Mouse (Mus musculus): Measurements from ENCODE around the gene Rgp1. TPM values are rescaled to one million over a fixed set of nuclear protein-coding genes. Genes with fewer than 3 reads are reported as not detected.
A peak's percentile ranks its signal among the peaks of the same experiment; 100 is the strongest.
"Not testable (repeated sequence)": the region's sequence is repeated elsewhere in the genome, so short reads cannot be mapped to it uniquely, and the experiment has no call there.

The Rgp1 gene
- polyA plus RNA-seq, 1 experiment from 2014 or later, result 13.7 TPM

DNA sequence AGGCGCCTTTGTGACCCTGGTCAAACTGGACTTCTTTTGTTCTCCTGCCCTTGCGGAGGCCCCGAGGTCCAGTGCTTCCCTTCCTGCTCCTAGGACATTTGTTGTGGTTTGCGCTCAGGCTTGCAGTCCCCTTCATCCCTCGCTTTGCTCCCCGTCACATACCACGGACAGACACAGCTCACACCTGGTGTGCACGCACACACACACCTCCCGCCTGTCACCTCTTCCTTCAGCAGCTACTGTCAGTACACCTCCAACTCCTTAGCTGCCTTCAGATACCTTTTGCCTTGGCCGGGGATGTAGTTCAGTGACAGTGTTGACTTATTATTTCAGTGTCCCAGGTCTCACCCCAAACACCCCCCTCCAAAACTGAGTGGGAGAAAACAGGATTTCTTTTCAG lies 7.2 kb downstream of the Rgp1 start:
- H3K27me3 ChIP-seq (replicated peaks; ENCODE audit: insufficient read depth, low read length), result no peaks in the 10 kb centered on the region; the same call in 1 of the 2 replicates
- ATAC-seq (no peak), DNase-seq (ENCODE audit: low spot score) (no peak)
- H3K4me2 ChIP-seq (replicated peaks; ENCODE audit: low read depth, low read length), result no peak overlapping the region
- no peak overlapping the region for H3K4me3 ChIP-seq (ENCODE audit: low read depth, low read length)
- H3K9me3 ChIP-seq (ENCODE audit: low read length), result no peaks in the 10 kb centered on the region
- no peak overlapping the region for H3K27ac ChIP-seq (ENCODE audit: low read length)
- WGBS, result 38% methylated on average over 9 of the region's 10 CpGs
- H3K4me1 ChIP-seq (ENCODE audit: insufficient read depth, low read depth, low read length), result no peaks in the 10 kb centered on the region; the same call in 1 of the 2 replicates
- TF ChIP-seq EP300 (IDR thresholded peaks at IDR 0.05) (no peak), CTCF (IDR thresholded peaks at IDR 0.05) (no peak)
- H3K36me3 ChIP-seq (ENCODE audit: insufficient read depth, low read length), result peaks cover 25% of the 10 kb centered on the region; the same call in 1 of the 2 replicates
- no peak overlapping the region for H3K9ac ChIP-seq (replicated peaks; ENCODE audit: low read depth)

- Histone ChIP-seq H3K27ac (ENCODE audit: low read length) (no peak overlapping the region), H3K4me1 (ENCODE audit: insufficient read depth, low read depth, low read length) (no peaks in the 10 kb centered on the region; the same call in 1 of the 2 replicates), H3K9me3 (ENCODE audit: low read length) (no peaks in the 10 kb centered on the region), H3K4me2 (replicated peaks; ENCODE audit: low read depth, low read length) (no peak overlapping the region), H3K4me3 (ENCODE audit: low read depth, low read length) (no peak overlapping the region), H3K27me3 (replicated peaks; ENCODE audit: insufficient read depth, low read length) (no peaks in the 10 kb centered on the region; the same call in 1 of the 2 replicates), H3K9ac (replicated peaks; ENCODE audit: low read depth) (no peak overlapping the region), H3K36me3 (ENCODE audit: insufficient read depth, low read length) (peaks cover 20% of the 10 kb centered on the region; the same call in 1 of the 2 replicates)
- DNase-seq (ENCODE audit: low spot score) (no peak), ATAC-seq (no peak)
- 64% methylated on average over 8 of the region's 8 CpGs for WGBS
- TF ChIP-seq CTCF (IDR thresholded peaks at IDR 0.05), result no peak
- no peak for TF ChIP-seq EP300 (IDR thresholded peaks at IDR 0.05)
These were observed 7.9 kb downstream of the Rgp1 start for GRCm38 (mm10) chr4:43586411-43586810.

GRCm38 (mm10) chr4:43587681-43588080 lies 9.2 kb downstream of the Rgp1 start:
- Histone ChIP-seq H3K9me3 (ENCODE audit: low read length) (no peaks in the 10 kb centered on the region), H3K4me2 (replicated peaks; ENCODE audit: low read depth, low read length) (no peak overlapping the region), H3K36me3 (ENCODE audit: insufficient read depth, low read length) (peaks cover 15% of the 10 kb centered on the region; the same call in 1 of the 2 replicates), H3K27ac (ENCODE audit: low read length) (no peak overlapping the region), H3K9ac (replicated peaks; ENCODE audit: low read depth) (no peak overlapping the region), H3K27me3 (replicated peaks; ENCODE audit: insufficient read depth, low read length) (no peaks in the 10 kb centered on the region; the same call in 1 of the 2 replicates), H3K4me1 (ENCODE audit: insufficient read depth, low read depth, low read length) (no peaks in the 10 kb centered on the region; the same call in 1 of the 2 replicates), H3K4me3 (ENCODE audit: low read depth, low read length) (no peak overlapping the region)
- no peak for TF ChIP-seq CTCF (IDR thresholded peaks at IDR 0.05)
- no peak for TF ChIP-seq EP300 (IDR thresholded peaks at IDR 0.05)
- DNase-seq (ENCODE audit: low spot score) (no peak), ATAC-seq (peak; percentile 42; the same call in 1 of the 2 replicates)
- WGBS, result 39% methylated on average over 7 of the region's 7 CpGs

- H3K4me3 ChIP-seq (ENCODE audit: low read depth, low read length), result no peak overlapping the region
- H3K27ac ChIP-seq (ENCODE audit: low read length), result no peak overlapping the region
- WGBS, result 36% methylated on average over 5 of the region's 5 CpGs
- DNase-seq (ENCODE audit: low spot score) (no peak), ATAC-seq (no peak)
- no peaks in the 10 kb centered on the region for H3K9me3 ChIP-seq (ENCODE audit: low read length)
- no peaks in the 10 kb centered on the region for H3K36me3 ChIP-seq (ENCODE audit: insufficient read depth, low read length)
- no peak for TF ChIP-seq EP300 (IDR thresholded peaks at IDR 0.05)
- no peak for TF ChIP-seq CTCF (IDR thresholded peaks at IDR 0.05)
- H3K27me3 ChIP-seq (replicated peaks; ENCODE audit: insufficient read depth, low read length), result no peaks in the 10 kb centered on the region
- H3K4me2 ChIP-seq (replicated peaks; ENCODE audit: low read depth, low read length), result no peak overlapping the region
- no peaks in the 10 kb centered on the region; the same call in 1 of the 2 replicates for H3K4me1 ChIP-seq (ENCODE audit: insufficient read depth, low read depth, low read length)
- no peak overlapping the region for H3K9ac ChIP-seq (replicated peaks; ENCODE audit: low read depth)
These were observed 13.0 kb downstream of the Rgp1 start for GRCm38 (mm10) chr4:43591543-43591942.

DNA sequence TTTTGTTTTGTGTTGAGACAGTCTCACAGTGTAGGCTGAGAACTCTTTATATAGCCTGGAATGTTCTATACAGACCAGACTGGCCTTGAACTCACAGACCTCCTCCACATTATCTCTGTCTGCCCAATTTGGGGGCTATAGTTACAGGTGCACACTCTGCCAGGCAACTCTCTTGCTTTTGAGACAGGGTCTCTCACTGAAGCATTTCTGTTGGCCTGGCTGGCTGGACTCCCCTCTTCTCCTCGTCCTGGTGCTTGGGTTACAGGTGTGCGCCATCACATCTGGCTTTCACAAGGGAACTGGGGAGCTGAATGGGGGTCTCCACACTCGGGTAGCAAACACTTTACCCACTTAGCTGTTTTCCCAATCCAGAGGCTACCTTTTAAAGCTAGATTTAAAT lies 13.4 kb downstream of the Rgp1 start:
- Histone ChIP-seq H3K27me3 (replicated peaks; ENCODE audit: insufficient read depth, low read length) (no peaks in the 10 kb centered on the region), H3K4me2 (replicated peaks; ENCODE audit: low read depth, low read length) (no peak overlapping the region), H3K27ac (ENCODE audit: low read length) (no peak overlapping the region), H3K36me3 (ENCODE audit: insufficient read depth, low read length) (no peaks in the 10 kb centered on the region), H3K4me3 (ENCODE audit: low read depth, low read length) (no peak overlapping the region), H3K4me1 (ENCODE audit: insufficient read depth, low read depth, low read length) (no peaks in the 10 kb centered on the region; the same call in 1 of the 2 replicates), H3K9me3 (ENCODE audit: low read length) (no peaks in the 10 kb centered on the region), H3K9ac (replicated peaks; ENCODE audit: low read depth) (no peak overlapping the region)
- DNase-seq (ENCODE audit: low spot score) (no peak), ATAC-seq (no peak)
- TF ChIP-seq EP300 (IDR thresholded peaks at IDR 0.05) (no peak), CTCF (IDR thresholded peaks at IDR 0.05) (no peak)
- WGBS, result 71% methylated on average over 3 of the region's 3 CpGs

DNA sequence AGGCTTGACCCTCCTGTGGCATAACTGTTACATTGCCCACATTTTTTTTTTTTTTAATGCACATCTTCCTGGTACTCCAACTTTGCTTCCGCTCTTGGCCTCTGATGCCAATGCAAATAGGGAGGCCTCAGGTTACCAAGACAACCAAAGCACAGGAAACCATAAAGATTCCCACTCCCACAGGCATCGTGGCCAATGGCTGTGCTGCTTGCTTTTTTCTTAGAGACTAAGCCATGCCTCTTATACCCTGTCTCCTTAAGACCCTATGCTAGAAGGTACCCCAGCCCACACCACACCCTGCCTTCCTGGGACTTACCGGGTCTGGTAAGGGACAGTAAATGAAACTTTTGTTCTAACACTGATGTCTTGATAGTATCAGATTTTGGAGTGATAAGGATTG lies 14.9 kb downstream of the Rgp1 start:
- H3K4me3 ChIP-seq (ENCODE audit: low read depth, low read length), result no peak overlapping the region
- no peaks in the 10 kb centered on the region for H3K9me3 ChIP-seq (ENCODE audit: low read length)
- TF ChIP-seq CTCF (IDR thresholded peaks at IDR 0.05) (no peak), EP300 (IDR thresholded peaks at IDR 0.05) (no peak)
- 44% methylated on average over 3 of the region's 3 CpGs for WGBS
- no peak overlapping the region for H3K9ac ChIP-seq (replicated peaks; ENCODE audit: low read depth)
- H3K27me3 ChIP-seq (replicated peaks; ENCODE audit: insufficient read depth, low read length), result no peaks in the 10 kb centered on the region
- ATAC-seq (no peak), DNase-seq (ENCODE audit: low spot score) (no peak)
- no peak overlapping the region for H3K27ac ChIP-seq (ENCODE audit: low read length)
- H3K4me1 ChIP-seq (ENCODE audit: insufficient read depth, low read depth, low read length), result no peaks in the 10 kb centered on the region
- no peak overlapping the region for H3K4me2 ChIP-seq (replicated peaks; ENCODE audit: low read depth, low read length)
- no peaks in the 10 kb centered on the region for H3K36me3 ChIP-seq (ENCODE audit: insufficient read depth, low read length)

DNA sequence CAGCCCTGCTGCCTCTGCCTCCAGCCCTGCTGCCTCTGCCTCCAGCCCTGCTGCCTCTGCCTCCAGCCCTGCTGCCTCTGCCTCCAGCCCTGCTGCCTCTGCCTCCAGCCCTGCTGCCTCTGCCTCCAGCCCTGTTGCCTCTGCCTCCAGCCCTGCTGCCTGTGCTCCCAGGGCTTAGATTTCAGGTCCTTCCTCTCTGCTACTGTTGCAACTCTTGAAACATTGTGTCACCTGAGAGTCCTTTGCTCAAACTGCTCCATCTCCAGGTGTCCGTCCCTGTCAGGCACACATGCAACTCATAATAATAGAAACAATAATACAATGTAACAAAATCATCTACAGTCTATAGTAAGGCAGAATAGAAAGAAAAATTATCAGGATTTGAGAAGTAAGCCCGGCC lies 18.1 kb downstream of the Rgp1 start:
- 73% methylated on average over 2 of the region's 2 CpGs for WGBS
- H3K36me3 ChIP-seq (ENCODE audit: insufficient read depth, low read length); H3K4me2 ChIP-seq (replicated peaks; ENCODE audit: low read depth, low read length); H3K27me3 ChIP-seq (replicated peaks; ENCODE audit: insufficient read depth, low read length); DNase-seq (ENCODE audit: low spot score); H3K4me1 ChIP-seq (ENCODE audit: insufficient read depth, low read depth, low read length); ATAC-seq; H3K9me3 ChIP-seq (ENCODE audit: low read length); H3K27ac ChIP-seq (ENCODE audit: low read length); H3K9ac ChIP-seq (replicated peaks; ENCODE audit: low read depth); H3K4me3 ChIP-seq (ENCODE audit: low read depth, low read length): not testable (repeated sequence)
